Mouse (Mus musculus) cerebellum, adult 2 months (tissue): Measurements from ENCODE around the gene Sec1. TPM values are rescaled to one million over a fixed set of nuclear protein-coding genes. Genes with fewer than 3 reads are reported as not detected.

Source experiments
- DNase-seq, 2 experiments: peaks; one replicate each; pipeline ENCODE4 v3.0.0; 2021
- H3K27ac ChIP-seq: fragments of 200-500 bp; 2 replicates; pipeline ENCODE4 v1.5.1; 2012; ENCODE audit warnings: low read length, control low read depth, inconsistent platforms; ENCODE audit not compliant: insufficient read depth
- H3K27me3 ChIP-seq: fragments of 200-500 bp; 2 replicates; pipeline ENCODE4 v1.6.1; 2012; ENCODE audit warnings: inconsistent platforms, mild to moderate bottlenecking, low read length, moderate library complexity; ENCODE audit not compliant: control insufficient read depth, insufficient read depth
- H3K4me1 ChIP-seq: fragments of 200-500 bp; 2 replicates; pipeline ENCODE4 v1.6.1; 2011; ENCODE audit warnings: low read length; ENCODE audit not compliant: control insufficient read depth, insufficient read depth
- H3K4me3 ChIP-seq: fragments of 200-500 bp; replicated peaks from 2 replicates; pipeline ENCODE3; 2011; ENCODE audit warnings: mild to moderate bottlenecking, low read depth, low read length, control low read depth; ENCODE audit not compliant: insufficient read depth
- CTCF ChIP-seq: fragments of 200-500 bp; IDR thresholded peaks from 2 replicates; pipeline ENCODE4 v1.5.1; 2011; ENCODE audit warnings: low read depth, mild to moderate bottlenecking, control low read depth, low read length, moderate library complexity, borderline replicate concordance; ENCODE audit not compliant: insufficient read depth
- POLR2A ChIP-seq: fragments of 200-500 bp; IDR thresholded peaks from 2 replicates; pipeline ENCODE4 v1.6.1; 2011; ENCODE audit warnings: low read length, control low read depth, borderline replicate concordance; ENCODE audit not compliant: insufficient read depth
- WGBS: fragments of 180-500 bp; shearing (Covaris S2); methylation state at CpG from one replicate; pipeline ENCODE4 v1.1.7; 2018; 5-methylcytosine and 5-hydroxymethylcytosine counted together
- polyA plus RNA-seq: library from polyadenylated mRNA; depleted of rRNA; stranded (reverse); fragments of >200 nt; gene quantifications from 2 replicates; pipeline ENCODE4 v1.2.3, GENCODE M21; 2012

Sec1 gene
- polyA plus RNA-seq, 1 experiment: 0.64 TPM

GRCm38 (mm10) chr7:45721642-45722347, 27.6 kb upstream of the Sec1 start:
- Histone ChIP-seq H3K27me3 (no peaks in the 10 kb centered on the region), H3K27ac (no peak overlapping the region), H3K4me1 (peaks cover 14% of the 10 kb centered on the region), H3K4me3 (no peak overlapping the region)
- TF ChIP-seq POLR2A: no peak
- no peak for TF ChIP-seq CTCF
- 17% methylated on average over 13 of the region's 13 CpGs for WGBS
- peak; percentile 30 to 46 for DNase-seq

GRCm38 (mm10) chr7:45721234-45721571, 27.0 kb upstream of the Sec1 start:
- H3K4me1 ChIP-seq: peaks cover 14% of the 10 kb centered on the region
- no peak overlapping the region for H3K27ac ChIP-seq
- no peak for TF ChIP-seq POLR2A
- no peak for TF ChIP-seq CTCF

GRCm38 (mm10) chr7:45720413-45721233, 26.4 kb upstream of the Sec1 start, which contains the start of gene Fam83e:
TSS of gene Fam83e (plus strand) at chr7:45721212.
- WGBS: 62% methylated on average over 14 of the region's 14 CpGs
- no peak within 1 kb of the TSS for H3K4me3 ChIP-seq
- peaks cover 19% of the 10 kb centered on the region for H3K4me1 ChIP-seq
- H3K27me3 ChIP-seq: no peaks in the 10 kb centered on the region
- peak; percentile 7; the same call in 1 of the 2 replicates for TF ChIP-seq CTCF
- no peak for TF ChIP-seq POLR2A
- H3K27ac ChIP-seq: no peak within 1 kb of the TSS
- DNase-seq: peak in 1 of 2 experiments; percentile 31

More at GRCm38 (mm10) chr7:45721234-45721571, 27.0 kb upstream of the Sec1 start:
- no peak for DNase-seq
- H3K4me3 ChIP-seq: no peak overlapping the region
- no peaks in the 10 kb centered on the region for H3K27me3 ChIP-seq
- WGBS: 24% methylated on average over 7 of the region's 7 CpGs

DNA sequence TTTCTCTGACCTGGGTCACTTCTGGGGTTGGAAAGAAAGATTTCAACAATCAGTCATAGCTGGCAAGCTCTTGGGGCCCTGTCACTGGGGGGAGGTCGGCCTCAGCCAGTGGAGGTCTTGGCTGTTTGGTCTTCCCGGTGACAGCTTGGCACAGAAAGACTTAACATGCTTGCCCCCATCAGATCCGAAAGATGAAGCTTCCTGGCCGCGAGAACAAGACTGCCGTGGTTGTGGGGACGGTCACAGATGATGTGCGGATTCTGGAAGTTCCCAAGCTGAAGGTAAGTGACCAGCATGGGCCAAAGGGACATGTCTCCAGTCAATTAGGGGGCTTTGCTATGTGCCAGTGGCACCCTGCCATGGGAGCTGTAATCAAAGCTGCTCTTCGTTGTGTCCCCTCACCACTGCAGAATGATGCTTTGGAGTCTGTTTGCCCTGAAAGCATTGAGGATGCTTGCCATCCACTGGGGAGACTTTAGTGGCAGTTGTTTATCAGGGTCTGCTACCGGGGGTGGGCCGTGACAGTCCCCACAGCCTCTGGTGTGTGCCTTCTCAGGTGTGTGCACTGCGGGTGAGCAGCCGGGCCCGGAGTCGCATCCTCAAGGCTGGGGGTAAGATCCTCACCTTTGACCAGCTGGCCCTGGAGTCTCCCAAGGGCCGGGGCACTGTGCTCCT, 25.7 kb upstream of the Sec1 start:
- Histone ChIP-seq H3K4me1 (peaks cover 19% of the 10 kb centered on the region), H3K4me3 (no peak overlapping the region), H3K27me3 (no peaks in the 10 kb centered on the region), H3K27ac (no peak overlapping the region)
- peak in 1 of 2 experiments; percentile 19 for DNase-seq
- WGBS: 58% methylated on average over 16 of the region's 16 CpGs
- TF ChIP-seq POLR2A (no peak), CTCF (no peak)

GRCm38 (mm10) chr7:45719180-45719579, 25.0 kb upstream of the Sec1 start:
- no peak for DNase-seq
- 77% methylated on average over 10 of the region's 10 CpGs for WGBS
- H3K4me3 ChIP-seq: no peak overlapping the region

DNA sequence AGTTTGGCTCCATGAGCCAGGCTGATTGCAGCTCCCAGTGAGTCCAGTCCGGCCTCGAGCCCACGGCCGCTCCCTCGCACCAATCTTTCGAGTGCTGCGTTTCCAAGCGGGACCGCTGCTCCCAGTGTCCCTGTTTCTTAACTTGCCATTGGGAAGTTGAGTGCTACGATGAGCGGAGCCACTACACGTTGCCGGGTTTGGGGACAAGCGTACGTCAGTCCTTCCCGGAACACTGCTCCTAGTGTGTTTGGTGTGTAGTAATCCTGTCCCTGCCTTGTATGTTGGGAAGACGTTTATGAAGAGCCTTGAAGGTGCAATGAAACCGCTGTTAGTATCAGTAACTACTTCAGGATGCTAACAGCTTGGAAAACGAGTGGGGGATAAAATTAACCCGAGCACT, 24.1 kb upstream of the Sec1 start:
- TF ChIP-seq CTCF (no peak), POLR2A (no peak)
- Histone ChIP-seq H3K4me3 (peak overlapping the region; percentile 89), H3K4me1 (peaks cover 19% of the 10 kb centered on the region), H3K27me3 (no peaks in the 10 kb centered on the region), H3K27ac (peak overlapping the region; percentile 11; the same call in 1 of the 2 replicates)
- no peak for DNase-seq
- under 1% methylated on average over 20 of the region's 20 CpGs for WGBS

More at GRCm38 (mm10) chr7:45719180-45719579, 25.0 kb upstream of the Sec1 start:
- no peaks in the 10 kb centered on the region for H3K27me3 ChIP-seq
- TF ChIP-seq CTCF: no peak
- TF ChIP-seq POLR2A: no peak
- H3K4me1 ChIP-seq: peaks cover 19% of the 10 kb centered on the region
- no peak overlapping the region for H3K27ac ChIP-seq

DNA sequence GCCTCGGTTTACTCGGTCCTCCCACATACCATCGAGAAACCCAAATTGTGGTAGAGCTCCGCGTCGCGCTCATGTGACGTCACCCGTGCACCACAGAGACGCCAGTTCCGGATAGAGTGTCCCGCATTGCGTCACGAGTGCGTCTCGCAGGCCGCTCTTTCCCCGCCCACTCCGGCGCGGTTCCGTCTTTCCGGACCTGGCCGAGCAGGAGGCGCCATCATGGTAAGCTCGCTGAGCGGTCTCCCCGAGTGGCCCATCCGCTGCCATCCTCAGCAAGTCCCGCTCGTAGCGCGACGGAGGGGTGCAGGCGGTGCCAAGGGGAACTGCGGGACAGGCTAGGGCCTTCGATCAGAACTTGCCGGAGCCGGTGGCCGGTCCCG, 23.7 kb upstream of the Sec1 start, which contains the start of gene Sphk2:
Gene Sphk2, minus strand, starts transcription at position 85 of the 380 bp plus-strand sequence.
- under 1% methylated on average over 41 of the region's 41 CpGs for WGBS
- peak within 1 kb of the TSS; percentile 81 for H3K27ac ChIP-seq

More for the DNA sequence above, 23.7 kb upstream of the Sec1 start, which contains the start of gene Sphk2:
- Histone ChIP-seq H3K27me3 (no peaks in the 10 kb centered on the region), H3K4me3 (peak within 1 kb of the TSS; percentile 89), H3K4me1 (peaks cover 19% of the 10 kb centered on the region)
- TF ChIP-seq POLR2A (peak; percentile 98), CTCF (no peak)
- peak; percentile 98 to 99 for DNase-seq
